Mouse (Mus musculus) midbrain, embryonic 13.5 days (tissue): ENCODE results near the gene Gm21969. TPM values are rescaled to one million over a fixed set of nuclear protein-coding genes. Genes with fewer than 3 reads are reported as not detected.

ENCODE experiments used
- ATAC-seq: fragments of 200-750 bp; cut with Nextera tagmentation; 2 replicates; pipeline ENCODE4 v1.8.0; 2017; ENCODE audit warnings: mild to moderate bottlenecking, moderate TSS enrichment, moderate library complexity
- H3K27ac ChIP-seq: fragments of 300-500 bp; sonication (generic); 2 replicates; pipeline ENCODE4 v1.5.1; 2015; ENCODE audit warnings: inconsistent platforms, mild to moderate bottlenecking, moderate library complexity
- H3K27me3 ChIP-seq: fragments of 300-500 bp; sonication (generic); 2 replicates; pipeline ENCODE4 v1.6.1; 2015; ENCODE audit warnings: mild to moderate bottlenecking, inconsistent platforms
- H3K36me3 ChIP-seq: fragments of 300-500 bp; sonication (generic); 2 replicates; pipeline ENCODE4 v1.6.1; 2015; ENCODE audit warnings: mild to moderate bottlenecking, inconsistent platforms
- H3K4me1 ChIP-seq: fragments of 300-500 bp; sonication (generic); replicated peaks from 2 replicates; pipeline ENCODE4 v1.6.1; 2015; ENCODE audit warnings: inconsistent platforms
- H3K4me2 ChIP-seq: fragments of 300-500 bp; sonication (generic); replicated peaks from 2 replicates; pipeline ENCODE4 v1.6.1; 2015; ENCODE audit warnings: moderate library complexity, mild to moderate bottlenecking, inconsistent platforms
- H3K4me3 ChIP-seq: fragments of 300-500 bp; sonication (generic); replicated peaks from 2 replicates; pipeline ENCODE4 v1.5.1; 2015; ENCODE audit warnings: mild to moderate bottlenecking, inconsistent platforms
- H3K9ac ChIP-seq: fragments of 300-500 bp; sonication (generic); replicated peaks from 2 replicates; pipeline ENCODE4 v1.6.1; 2015; ENCODE audit warnings: mild to moderate bottlenecking, inconsistent platforms
- H3K9me3 ChIP-seq: fragments of 300-500 bp; sonication (generic); 2 replicates; pipeline ENCODE4 v1.6.1; 2016; ENCODE audit warnings: mild to moderate bottlenecking, inconsistent platforms
- WGBS: fragments of 180-500 bp; shearing (Covaris S2); methylation state at CpG from one replicate; pipeline ENCODE4 v1.1.7; 2015; 5-methylcytosine and 5-hydroxymethylcytosine counted together
- polyA plus RNA-seq: library from polyadenylated mRNA; unstranded; fragments of >200 nt; fragmentation: Nextera tagmentation; extraction: Ambion mirVana; gene quantifications from 2 replicates; pipeline ENCODE4 v1.2.1, GENCODE M21; 2015

Gene Gm21969
- polyA plus RNA-seq, 1 experiment from 2014 or later = not detected

DNA sequence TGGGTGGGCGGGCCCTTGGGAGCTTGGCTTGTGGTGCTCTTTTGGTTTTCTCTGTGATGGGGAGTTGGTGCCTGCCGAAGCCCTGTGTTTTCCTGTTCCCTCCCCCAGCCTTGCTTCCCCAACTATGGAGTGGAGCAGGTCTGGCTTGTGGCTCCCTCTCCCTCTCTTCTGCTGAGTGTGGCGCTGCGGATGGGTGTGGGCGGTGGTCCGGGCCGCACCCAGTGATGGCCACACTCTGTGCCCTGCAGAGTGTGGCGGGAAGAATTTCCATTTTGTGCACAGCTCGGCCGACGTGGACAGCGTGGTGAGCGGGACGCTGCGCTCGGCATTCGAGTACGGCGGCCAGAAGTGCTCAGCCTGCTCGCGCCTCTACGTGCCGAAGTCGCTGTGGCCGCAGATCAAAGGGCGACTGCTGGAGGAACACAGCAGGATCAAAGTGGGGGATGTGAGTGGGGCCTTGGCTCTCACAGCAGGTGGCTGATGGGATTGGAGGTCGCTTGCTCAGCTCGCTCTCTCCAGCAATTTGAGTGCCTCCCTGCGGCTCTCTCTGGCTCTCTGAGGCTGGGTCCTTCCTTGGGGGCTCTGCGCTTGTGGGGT is 38.9 kb downstream of the Gm21969 start:
- peaks cover 20% of the 10 kb centered on the region; the same call in 1 of the 2 replicates for H3K36me3 ChIP-seq
- peak; percentile 54 for ATAC-seq
- 2% methylated on average over 30 of the region's 30 CpGs for WGBS
- no peaks in the 10 kb centered on the region for H3K9me3 ChIP-seq
- peaks cover 40% of the 10 kb centered on the region for H3K4me1 ChIP-seq
- peak overlapping the region; percentile 47 for H3K9ac ChIP-seq
- H3K4me3 ChIP-seq = peak overlapping the region; percentile 17; the same call in 1 of the 2 replicates
- H3K27ac ChIP-seq = no peak overlapping the region
- peak overlapping the region; percentile 54 for H3K4me2 ChIP-seq
- peaks cover 26% of the 10 kb centered on the region for H3K27me3 ChIP-seq

DNA sequence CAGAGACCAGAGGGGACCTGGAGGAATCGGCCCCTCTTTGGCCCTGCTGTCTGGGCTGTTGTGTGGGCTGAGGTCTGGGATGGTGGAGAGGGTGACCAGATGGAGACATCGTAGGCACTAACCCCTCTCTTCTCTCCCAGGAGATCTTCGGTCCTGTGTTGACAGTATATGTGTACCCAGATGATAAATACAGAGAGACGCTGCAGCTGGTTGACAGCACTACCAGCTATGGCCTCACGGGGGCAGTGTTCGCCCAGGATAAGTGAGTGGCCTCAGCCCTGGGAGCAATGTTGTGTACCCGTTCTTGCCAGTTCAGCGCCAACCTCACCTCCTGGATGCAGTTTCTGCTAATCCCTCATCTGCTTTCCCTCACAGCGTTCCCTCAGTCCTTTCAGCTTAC is 41.0 kb downstream of the Gm21969 start:
- Histone ChIP-seq H3K4me2 (no peak overlapping the region), H3K9ac (0 out of 2 replicates have a peak overlapping the region, but pooled peaks have one; percentile 32), H3K36me3 (peaks cover 21% of the 10 kb centered on the region), H3K4me3 (no peak overlapping the region), H3K27me3 (peaks cover 26% of the 10 kb centered on the region), H3K27ac (no peak overlapping the region), H3K9me3 (no peaks in the 10 kb centered on the region), H3K4me1 (peaks cover 40% of the 10 kb centered on the region)
- WGBS = 14% methylated on average over 9 of the region's 9 CpGs
- ATAC-seq = peak; percentile 38

DNA sequence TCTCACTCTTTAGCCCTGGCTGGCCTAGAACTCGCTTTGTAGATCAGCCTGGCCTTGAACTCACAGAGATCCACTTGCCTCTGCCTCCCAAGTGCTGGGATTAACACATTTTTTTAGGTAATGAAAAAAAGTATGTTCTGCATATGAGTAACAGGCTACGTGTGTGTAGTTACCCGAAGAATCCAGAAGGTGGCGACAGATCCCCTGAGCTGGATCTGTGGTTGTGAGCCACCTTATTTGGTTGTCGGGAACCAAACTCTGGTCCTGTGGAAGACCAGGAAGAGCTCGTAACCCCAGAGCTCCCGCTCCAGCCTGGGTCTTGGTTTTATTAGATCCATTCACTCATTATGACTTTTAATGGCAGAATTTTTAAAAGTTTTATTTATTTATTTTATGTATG is 43.9 kb downstream of the Gm21969 start:
- Histone ChIP-seq H3K4me1 (peaks cover 15% of the 10 kb centered on the region), H3K27ac (no peak overlapping the region), H3K27me3 (peaks cover 17% of the 10 kb centered on the region), H3K36me3 (peaks cover 21% of the 10 kb centered on the region), H3K4me2 (no peak overlapping the region), H3K9ac (no peak overlapping the region), H3K9me3 (no peaks in the 10 kb centered on the region), H3K4me3 (no peak overlapping the region)
- 85% methylated on average over 7 of the region's 7 CpGs for WGBS
- ATAC-seq = no peak

DNA sequence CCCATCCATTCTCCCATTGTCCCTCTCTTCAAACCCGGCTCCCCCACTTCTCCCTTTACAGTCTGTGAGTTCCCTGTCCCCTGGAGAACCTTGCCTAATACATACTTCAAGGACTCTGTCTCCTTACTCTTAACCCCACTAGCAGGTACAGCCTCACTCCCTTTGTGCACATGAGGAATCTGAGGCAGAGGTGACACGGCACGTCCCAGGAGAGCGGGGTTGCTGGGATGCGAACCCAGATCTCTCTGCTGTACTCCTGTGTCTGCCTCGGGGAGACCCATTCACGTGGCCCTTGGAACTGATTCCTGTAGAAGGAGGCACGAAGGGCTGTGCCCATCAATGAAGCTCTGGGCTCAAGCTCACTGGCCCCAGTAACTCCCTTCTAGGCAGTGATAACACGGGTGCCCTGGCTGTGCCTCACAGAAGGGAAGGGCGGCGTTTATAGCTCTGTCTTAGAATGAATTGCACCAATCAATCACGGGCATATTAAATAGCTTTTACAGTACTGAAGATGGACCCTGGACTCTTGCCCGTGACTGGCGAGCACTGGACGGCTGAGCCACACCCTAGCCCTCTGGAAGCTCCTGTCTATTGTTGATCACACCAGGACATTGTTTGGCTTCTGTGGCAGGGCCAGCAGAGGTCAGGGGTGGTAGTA is 47.2 kb downstream of the Gm21969 start:
- no peak for ATAC-seq
- Histone ChIP-seq H3K36me3 (peaks cover 16% of the 10 kb centered on the region), H3K4me3 (no peak overlapping the region), H3K9ac (no peak overlapping the region), H3K27ac (no peak overlapping the region), H3K4me2 (no peak overlapping the region), H3K27me3 (no peaks in the 10 kb centered on the region), H3K4me1 (no peaks in the 10 kb centered on the region), H3K9me3 (no peaks in the 10 kb centered on the region)
- WGBS = 83% methylated on average over 15 of the region's 15 CpGs

DNA sequence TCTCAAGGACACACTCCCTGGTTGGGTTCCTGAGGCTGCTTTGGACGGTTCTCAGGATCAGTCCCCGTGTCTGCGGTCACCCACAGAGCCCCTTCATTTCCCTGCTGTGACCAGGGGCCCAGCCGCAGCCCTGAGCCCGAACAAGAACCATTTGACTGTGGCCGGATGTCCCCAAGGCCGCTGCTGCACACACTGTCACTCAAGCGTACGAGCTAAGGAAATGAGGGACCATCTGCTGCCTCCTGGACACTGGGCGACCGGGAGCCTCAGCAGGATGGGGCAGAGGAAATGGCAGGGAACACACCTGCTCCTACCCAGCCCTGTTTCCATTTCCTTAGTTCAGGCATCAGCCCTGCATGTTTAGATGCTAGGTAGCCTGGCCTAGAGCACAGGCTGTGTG is 47.9 kb downstream of the Gm21969 start:
- H3K4me1 ChIP-seq = no peaks in the 10 kb centered on the region
- no peak for ATAC-seq
- WGBS = 68% methylated on average over 11 of the region's 11 CpGs
- no peaks in the 10 kb centered on the region for H3K27me3 ChIP-seq
- no peaks in the 10 kb centered on the region for H3K9me3 ChIP-seq
- peaks cover 11% of the 10 kb centered on the region for H3K36me3 ChIP-seq
- no peak overlapping the region for H3K9ac ChIP-seq
- H3K4me3 ChIP-seq = no peak overlapping the region
- H3K27ac ChIP-seq = no peak overlapping the region
- H3K4me2 ChIP-seq = no peak overlapping the region

DNA sequence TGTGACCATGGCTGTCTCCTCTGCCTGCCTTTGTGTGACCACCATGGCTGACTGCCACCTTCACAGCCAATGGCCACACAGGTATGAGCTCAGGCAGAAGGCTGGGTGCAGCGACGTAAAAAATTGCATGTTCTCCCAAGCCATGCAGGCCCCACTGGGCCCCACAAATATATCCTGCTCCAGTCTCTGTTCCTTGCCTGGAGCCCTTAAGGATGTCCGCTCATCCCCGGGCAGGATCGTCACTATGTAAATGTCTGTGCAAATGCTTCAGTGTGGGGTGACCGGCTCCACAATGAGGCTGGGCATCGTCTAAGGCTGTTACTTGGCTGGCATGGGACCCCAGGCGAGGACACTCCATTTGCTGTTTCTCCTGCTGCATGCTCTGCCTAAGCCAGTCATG is 50.3 kb downstream of the Gm21969 start, which contains the start of gene Tas1r2:
TSS of gene Tas1r2 (plus strand) at position 301 of the 400 bp plus-strand sequence.
- ATAC-seq = no peak
- peaks cover 6% of the 10 kb centered on the region for H3K36me3 ChIP-seq
- H3K27ac ChIP-seq = no peak within 1 kb of the TSS
- peaks cover 2% of the 10 kb centered on the region; the same call in 1 of the 2 replicates for H3K9me3 ChIP-seq
- H3K9ac ChIP-seq = 0 out of 2 replicates have a peak within 1 kb of the TSS, but pooled peaks have one; percentile 2
- no peak within 1 kb of the TSS for H3K4me3 ChIP-seq
- no peaks in the 10 kb centered on the region for H3K27me3 ChIP-seq
- WGBS = 89% methylated on average over 8 of the region's 8 CpGs
- H3K4me2 ChIP-seq = no peak within 1 kb of the TSS
- no peaks in the 10 kb centered on the region for H3K4me1 ChIP-seq

DNA sequence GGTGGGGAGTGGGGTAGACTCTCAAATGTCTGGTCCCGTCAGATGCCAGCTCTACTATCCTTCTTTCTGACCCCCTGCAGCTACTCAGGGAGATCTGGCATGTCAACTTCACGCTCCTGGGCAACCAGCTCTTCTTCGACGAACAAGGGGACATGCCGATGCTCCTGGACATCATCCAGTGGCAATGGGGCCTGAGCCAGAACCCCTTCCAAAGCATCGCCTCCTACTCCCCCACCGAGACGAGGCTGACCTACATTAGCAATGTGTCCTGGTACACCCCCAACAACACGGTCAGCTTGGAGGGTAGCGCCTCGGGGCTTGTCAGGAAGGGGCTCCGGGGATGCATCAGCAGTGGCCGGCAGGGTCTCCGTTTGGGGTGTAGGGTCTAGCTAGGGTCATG is 58.9 kb downstream of the Gm21969 start:
- 87% methylated on average over 14 of the region's 14 CpGs for WGBS
- Histone ChIP-seq H3K36me3 (no peaks in the 10 kb centered on the region), H3K9me3 (peaks cover 10% of the 10 kb centered on the region; the same call in 1 of the 2 replicates), H3K9ac (no peak overlapping the region), H3K4me1 (no peaks in the 10 kb centered on the region), H3K4me2 (no peak overlapping the region), H3K27me3 (no peaks in the 10 kb centered on the region), H3K4me3 (no peak overlapping the region), H3K27ac (no peak overlapping the region)
- ATAC-seq = no peak

DNA sequence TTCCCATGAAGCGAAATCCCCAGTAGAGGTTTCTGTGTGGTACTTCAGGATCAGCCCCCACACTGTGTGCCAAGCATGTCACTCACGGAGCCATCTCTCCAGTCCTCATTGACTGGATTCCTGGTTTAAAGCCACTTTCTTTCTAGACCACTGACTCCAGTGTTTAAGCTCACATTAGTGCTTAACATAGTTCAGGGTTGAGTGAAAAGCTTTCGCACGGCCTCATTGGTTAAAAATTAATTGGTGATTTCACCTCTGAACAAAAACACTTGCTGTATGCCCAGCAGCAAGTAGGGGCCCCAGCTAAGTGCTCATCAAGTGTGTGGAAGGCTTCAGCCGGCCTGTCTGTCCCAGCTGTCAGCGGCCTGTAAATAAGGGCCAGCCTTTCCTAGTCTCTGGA is 64.6 kb downstream of the Gm21969 start:
- no peak overlapping the region for H3K4me3 ChIP-seq
- ATAC-seq = no peak
- 54% methylated on average over 6 of the region's 6 CpGs for WGBS
- no peaks in the 10 kb centered on the region for H3K4me1 ChIP-seq
- H3K9ac ChIP-seq = no peak overlapping the region
- H3K36me3 ChIP-seq = no peaks in the 10 kb centered on the region
- no peaks in the 10 kb centered on the region for H3K9me3 ChIP-seq
- H3K27me3 ChIP-seq = no peaks in the 10 kb centered on the region
- no peak overlapping the region for H3K27ac ChIP-seq
- no peak overlapping the region for H3K4me2 ChIP-seq

DNA sequence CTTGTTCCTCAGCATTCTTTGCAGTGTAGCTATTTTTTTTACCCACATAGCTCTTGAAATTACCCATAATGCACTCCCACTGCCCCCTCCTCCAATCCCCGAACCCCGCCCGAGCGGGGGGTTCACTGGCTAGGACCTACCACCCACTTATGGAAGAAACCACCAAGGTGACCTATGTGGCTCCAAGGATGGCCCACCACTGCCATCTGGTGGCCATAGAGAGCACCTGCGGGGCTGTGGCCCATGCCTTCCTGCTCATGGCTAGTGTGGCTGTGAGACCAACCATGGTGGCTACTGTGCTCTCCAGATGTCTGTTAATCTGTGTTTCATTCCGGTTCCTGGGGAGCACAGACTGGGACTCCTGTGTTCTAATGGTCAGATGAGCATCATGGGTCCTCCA is 66.9 kb downstream of the Gm21969 start:
- no peaks in the 10 kb centered on the region for H3K9me3 ChIP-seq
- H3K9ac ChIP-seq = no peak overlapping the region
- no peaks in the 10 kb centered on the region for H3K4me1 ChIP-seq
- no peak overlapping the region for H3K27ac ChIP-seq
- no peak overlapping the region for H3K4me3 ChIP-seq
- no peak overlapping the region for H3K4me2 ChIP-seq
- ATAC-seq = 0 out of 2 replicates have a peak, but pooled peaks have one; percentile 63
- H3K36me3 ChIP-seq = no peaks in the 10 kb centered on the region
- 15% methylated on average over 6 of the region's 6 CpGs for WGBS
- H3K27me3 ChIP-seq = 0 out of 2 replicates have a peak, but pooled peaks cover 6% of the 10 kb centered on the region

DNA sequence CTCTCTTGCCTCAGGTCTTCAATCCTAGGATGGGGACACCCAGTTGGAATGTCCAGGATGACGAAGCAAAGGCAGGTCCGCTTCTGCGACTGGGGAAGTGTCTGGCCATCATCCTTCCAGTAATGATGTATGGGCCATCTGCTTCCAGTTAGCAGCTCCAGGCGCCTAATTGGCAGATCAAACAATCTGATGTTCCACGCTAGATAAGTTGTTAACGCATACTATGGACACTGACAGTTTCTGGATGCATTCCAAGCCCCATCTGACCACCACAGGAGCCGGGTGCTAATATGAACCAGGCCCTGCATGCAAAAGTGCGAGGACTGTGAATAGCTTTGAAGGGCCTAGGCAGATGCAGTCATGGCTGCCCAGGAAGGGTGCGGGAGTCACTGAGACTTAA is 72.7 kb downstream of the Gm21969 start:
- no peaks in the 10 kb centered on the region for H3K36me3 ChIP-seq
- no peak for ATAC-seq
- no peak overlapping the region for H3K4me3 ChIP-seq
- 0 out of 2 replicates have a peak, but pooled peaks cover 10% of the 10 kb centered on the region for H3K27me3 ChIP-seq
- H3K27ac ChIP-seq = no peak overlapping the region
- no peaks in the 10 kb centered on the region for H3K4me1 ChIP-seq
- H3K9ac ChIP-seq = no peak overlapping the region
- 71% methylated on average over 9 of the region's 9 CpGs for WGBS
- H3K4me2 ChIP-seq = no peak overlapping the region
- peaks cover 7% of the 10 kb centered on the region; the same call in 1 of the 2 replicates for H3K9me3 ChIP-seq

DNA sequence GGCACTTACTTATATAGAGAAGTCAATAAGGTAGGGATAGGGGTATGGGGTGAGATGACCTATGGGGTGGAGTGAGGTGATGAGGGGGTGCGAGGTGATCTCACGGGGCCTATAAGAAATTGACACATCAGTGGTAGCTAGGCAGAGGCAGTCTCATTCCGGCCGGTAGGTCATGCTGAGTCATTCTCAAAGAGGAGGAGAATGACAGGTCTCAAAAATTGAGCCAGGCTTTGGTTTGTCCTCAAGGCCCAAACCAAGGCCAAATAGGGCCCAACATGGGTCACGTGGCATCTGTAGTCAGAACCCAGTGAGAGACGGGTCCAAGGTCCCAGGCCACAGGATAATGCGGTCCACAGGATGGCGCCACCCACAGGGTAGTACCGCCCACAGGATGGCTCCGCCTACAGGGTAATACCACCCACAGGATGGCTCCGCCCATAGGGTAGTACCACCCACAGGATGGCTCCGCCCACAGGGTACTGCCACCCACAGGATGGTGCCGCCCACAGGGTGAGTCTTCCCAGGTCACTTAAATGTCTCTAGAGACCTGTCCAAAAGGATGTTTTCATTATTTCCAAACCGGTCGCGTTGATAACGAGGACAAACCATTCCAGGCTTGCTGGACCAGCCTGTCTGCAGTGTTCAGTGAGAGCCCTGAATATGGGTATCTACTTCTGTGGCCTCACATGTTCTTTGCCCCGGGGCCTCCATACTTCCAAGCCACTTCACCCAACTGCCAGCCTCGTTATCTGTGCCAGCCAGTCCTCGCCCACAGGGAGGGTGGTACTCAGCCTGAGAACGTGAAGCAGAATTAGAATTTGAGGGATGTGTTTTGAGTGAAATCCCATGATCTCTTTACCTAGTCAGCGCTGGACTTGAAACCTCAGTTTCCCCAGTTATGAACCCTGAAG is 81.0 kb downstream of the Gm21969 start:
- H3K9ac ChIP-seq = no peak overlapping the region
- H3K9me3 ChIP-seq = peaks cover 14% of the 10 kb centered on the region
- no peaks in the 10 kb centered on the region for H3K36me3 ChIP-seq
- H3K4me1 ChIP-seq = no peaks in the 10 kb centered on the region
- 78% methylated on average over 22 of the region's 22 CpGs for WGBS
- ATAC-seq = 0 out of 2 replicates have a peak, but pooled peaks have one; percentile 17
- no peak overlapping the region for H3K27ac ChIP-seq
- H3K4me2 ChIP-seq = no peak overlapping the region
- no peak overlapping the region for H3K4me3 ChIP-seq
- peaks cover 8% of the 10 kb centered on the region for H3K27me3 ChIP-seq

DNA sequence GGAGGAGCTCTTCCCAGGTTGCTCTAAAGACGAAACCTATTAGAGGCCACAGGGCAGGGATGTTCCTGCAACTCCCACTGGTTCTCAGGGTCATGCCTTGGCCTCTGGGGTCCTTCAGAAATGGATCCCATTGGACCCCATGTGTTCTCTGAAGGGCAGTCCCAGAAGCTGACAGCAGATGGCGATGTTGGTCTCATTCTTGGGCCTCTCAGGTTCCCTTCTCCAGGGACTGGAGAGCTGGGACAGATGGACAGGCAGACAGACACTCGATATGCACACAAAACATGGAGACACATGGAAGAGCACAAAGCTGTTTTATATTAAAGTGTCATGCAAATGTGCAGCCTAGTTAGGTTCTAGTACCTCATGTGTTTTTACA is 81.6 kb downstream of the Gm21969 start:
- no peak overlapping the region for H3K27ac ChIP-seq
- WGBS = 3% methylated on average over 3 of the region's 3 CpGs
- peaks cover 8% of the 10 kb centered on the region for H3K27me3 ChIP-seq
- H3K4me2 ChIP-seq = no peak overlapping the region
- no peaks in the 10 kb centered on the region for H3K36me3 ChIP-seq
- no peak overlapping the region for H3K4me3 ChIP-seq
- H3K9ac ChIP-seq = no peak overlapping the region
- H3K9me3 ChIP-seq = peaks cover 14% of the 10 kb centered on the region
- peaks cover 2% of the 10 kb centered on the region; the same call in 1 of the 2 replicates for H3K4me1 ChIP-seq
- 0 out of 2 replicates have a peak, but pooled peaks have one; percentile 43 for ATAC-seq
